Mouse (Mus musculus) right cerebral cortex, adult 2 months (tissue): Measurements from ENCODE around the gene Pcx.
A peak's percentile ranks its signal among the peaks of the same experiment; 100 is the strongest.

Source experiments
- DNase-seq, 2 experiments: peaks; one replicate each; pipeline ENCODE4 v3.0.0; 2021 to 2022; ENCODE audit warnings: low spot score in 2 of 2

Pcx gene

GRCm38 (mm10) chr19:4496535-4497262 is 13.6 kb upstream of the Pcx start:
- no peak for DNase-seq

DNA sequence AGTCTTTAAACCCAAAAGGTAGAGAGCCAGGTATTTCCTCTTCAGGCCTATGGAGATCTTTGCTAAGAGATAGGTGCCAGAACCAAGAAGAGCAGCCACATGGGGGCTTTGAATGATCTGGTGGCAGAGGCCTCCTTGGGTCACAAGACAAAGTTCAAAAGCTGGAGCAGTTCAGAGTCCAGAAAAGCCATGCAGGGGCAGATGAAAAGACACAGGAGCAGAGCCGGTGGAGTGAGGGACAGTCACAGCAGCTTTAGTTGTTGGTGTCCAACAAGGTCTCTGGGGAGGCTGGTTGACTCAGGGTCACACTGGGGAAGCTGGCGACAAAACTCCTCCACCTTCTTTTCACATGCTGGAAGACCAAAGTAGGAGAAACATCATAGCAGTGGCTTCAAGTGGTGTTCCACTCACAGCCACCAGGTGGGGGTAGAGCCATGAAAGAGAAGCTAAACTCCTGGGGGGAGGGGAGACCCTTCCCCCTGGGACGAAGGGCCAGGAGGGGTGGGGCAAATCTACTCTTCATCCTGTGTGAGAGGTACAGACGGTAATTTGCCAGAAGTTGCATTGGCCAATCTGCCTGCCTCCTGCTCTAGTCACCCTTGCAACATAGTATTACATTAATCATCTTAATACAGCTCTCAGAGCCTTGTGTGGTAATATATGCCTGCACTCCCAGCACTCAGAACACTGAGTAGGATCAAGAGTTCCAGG is 12.9 kb upstream of the Pcx start:
- peak; percentile 76 to 79 for DNase-seq

DNA sequence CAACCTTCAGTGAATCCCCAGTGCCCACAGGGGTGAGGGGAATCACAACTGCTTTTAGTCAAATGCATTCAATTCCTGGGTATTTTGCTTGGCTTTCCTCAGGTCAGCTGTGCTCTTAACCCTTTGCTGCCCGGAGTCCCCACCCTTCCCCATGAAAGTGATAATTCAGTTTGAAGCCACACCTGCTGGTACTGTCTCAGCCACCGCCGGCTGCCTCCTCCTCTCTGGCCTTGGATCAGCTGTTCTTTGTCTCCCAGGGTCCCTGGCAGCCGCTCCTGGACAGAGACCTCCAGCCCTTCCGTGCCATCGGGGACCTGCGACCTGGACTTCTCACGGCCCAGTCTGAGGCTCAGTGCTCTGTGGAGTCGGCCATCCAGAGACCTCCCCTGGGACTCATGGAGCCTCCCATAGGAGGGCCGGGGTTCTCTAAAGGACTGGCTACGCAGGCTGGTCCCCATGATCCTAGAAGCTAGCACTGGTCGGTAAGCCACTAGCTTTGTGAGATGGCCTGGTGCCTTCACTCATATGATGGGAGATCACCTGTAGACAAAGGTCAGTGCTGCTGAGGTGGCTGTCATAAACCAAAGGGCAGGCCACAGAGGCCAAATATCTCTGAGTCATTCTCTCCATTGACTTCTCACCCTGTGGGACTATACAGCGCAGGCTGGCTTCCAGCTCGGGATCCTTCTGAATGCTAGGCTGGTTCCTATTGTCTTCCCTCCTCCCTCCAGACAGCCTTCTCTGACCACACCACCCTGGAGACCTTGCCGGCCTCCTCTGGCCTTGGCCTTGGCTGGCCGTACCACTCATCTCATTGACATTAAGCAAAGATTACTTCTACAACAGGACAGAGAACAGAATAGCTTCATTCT is 12.0 kb upstream of the Pcx start, which contains the start of gene 2010003K11Rik:
2010003K11Rik (minus strand) TSS at position 522 of the 872 bp plus-strand sequence.
- no peak for DNase-seq

- DNase-seq, result no peak
Observed at GRCm38 (mm10) chr19:4502701-4503100, 7.6 kb upstream of the Pcx start.

- DNase-seq, result no peak
Observed at GRCm38 (mm10) chr19:4504830-4505229, 5.4 kb upstream of the Pcx start.

DNA sequence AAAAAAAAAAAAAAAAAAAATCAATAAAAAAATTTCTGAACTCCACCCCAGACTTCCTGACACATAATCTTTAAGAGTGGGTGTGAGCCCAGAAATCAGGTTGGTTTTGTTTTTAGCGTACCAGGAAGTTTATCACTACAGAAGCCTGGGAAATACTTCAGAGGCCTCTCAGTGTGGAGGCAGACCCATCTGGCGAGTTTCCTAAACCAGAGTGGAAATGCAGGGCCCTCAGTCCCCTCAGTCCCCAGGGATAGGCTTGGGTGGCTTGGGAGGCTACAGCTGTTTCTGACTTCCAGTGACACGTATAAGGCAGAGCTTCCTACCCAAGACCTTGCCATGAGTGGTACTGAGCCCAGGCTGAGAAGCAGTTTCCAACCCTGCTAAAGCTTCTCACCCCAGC is 2.5 kb upstream of the Pcx start:
- DNase-seq, result no peak

DNA sequence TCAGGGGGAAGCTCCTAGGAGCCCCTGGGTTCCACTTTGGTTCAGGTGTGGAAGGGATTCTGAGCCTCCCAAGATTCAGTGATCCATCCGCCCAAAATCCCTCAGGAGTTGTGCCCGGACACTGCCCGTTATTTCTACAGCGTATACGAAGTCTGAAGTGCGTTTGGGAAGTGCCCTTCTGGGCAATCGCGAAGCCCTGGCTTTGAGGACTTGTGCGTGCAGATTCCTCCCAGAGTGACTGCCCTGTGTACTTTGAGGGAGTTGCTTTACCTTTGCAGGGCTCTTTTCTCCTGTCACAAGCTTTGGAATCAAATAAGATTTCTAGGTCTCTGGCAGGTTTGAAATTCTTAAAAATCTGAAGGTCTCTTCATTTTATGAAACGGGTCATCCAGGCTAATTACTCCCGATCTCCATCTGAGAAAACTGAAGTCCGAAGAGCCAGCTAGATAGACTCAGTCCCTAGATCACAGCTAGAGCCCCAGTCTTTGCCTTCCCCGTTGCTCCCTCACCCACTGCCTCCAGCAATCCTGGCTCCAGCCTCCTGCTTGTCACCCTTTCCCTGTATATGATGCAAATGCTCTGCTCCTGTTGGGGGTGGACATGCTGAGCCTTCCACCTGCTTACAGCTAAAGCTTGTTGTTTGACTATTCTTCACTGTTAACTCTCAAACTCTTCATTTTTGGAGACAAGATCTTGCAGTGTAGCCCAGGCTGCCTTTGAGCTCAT is 1.0 kb downstream of the Pcx start:
- DNase-seq, result no peak

- DNase-seq, result no peak
Observed at GRCm38 (mm10) chr19:4513236-4513858, 3.1 kb downstream of the Pcx start.

DNA sequence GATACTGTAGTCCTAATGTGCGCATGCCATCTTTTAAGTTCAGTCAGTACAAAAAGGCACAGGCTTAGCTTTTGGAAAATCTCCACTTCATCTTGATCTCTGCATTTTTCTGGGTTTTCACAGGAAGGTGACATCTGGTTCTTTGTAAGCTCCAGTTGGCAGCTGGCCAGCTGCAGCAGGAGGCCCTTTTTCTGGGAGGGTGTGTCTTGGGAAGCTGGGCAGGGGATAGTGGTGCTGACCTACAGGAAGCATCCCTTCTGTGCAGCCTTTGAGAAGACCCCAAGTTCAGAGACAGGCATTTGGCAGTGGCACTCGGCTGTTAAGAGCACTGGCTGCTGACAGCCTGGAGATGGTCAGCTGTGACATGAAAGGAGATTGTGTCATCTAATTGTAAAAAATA is 5.5 kb downstream of the Pcx start:
- no peak for DNase-seq

- no peak for DNase-seq
Observed at GRCm38 (mm10) chr19:4516288-4516687, 6.0 kb downstream of the Pcx start.

GRCm38 (mm10) chr19:4517483-4517882 is 7.2 kb downstream of the Pcx start:
- no peak for DNase-seq

GRCm38 (mm10) chr19:4521426-4522050 is 11.3 kb downstream of the Pcx start:
- DNase-seq, result no peak

DNA sequence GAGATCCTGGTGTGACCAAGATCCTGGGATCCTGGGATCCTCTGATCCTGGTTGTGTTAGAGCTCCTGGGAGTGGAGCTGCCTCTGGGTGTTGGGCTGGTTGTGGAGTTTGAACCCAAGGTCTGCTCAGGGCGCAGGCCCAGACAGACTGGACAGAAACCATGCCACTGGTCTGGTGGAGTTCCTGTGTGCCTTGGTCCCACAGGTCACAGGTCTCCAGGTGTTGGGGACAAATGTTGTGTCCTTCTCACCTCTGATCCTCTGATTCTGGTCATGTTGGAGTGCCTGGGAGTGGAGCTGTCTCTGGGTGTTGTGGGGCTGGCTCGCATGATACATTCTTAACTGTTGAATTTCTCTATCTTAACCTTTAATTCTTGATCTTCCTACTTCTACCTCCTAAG is 24.4 kb downstream of the Pcx start:
- DNase-seq, result no peak

DNA sequence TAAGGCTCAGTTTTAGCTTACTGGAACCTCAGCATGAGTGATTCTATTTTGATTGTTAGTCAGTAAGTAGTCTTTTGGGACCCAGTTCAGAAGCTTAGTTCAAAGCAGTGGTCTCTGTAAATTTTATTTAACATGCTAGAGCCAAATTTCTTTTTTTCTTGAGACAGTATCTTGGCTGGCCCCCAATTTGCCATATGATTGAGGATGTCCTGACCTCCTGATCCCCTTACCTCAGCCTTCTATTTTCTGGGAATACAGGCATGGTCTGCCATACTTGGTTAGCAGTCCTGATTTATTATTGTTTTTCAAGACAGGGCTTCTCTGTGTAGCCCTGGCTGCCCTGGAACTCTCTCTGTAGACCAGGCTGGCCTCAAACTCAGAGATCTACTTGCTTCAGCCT is 25.6 kb downstream of the Pcx start:
- no peak for DNase-seq

GRCm38 (mm10) chr19:4536606-4537005 is 26.3 kb downstream of the Pcx start:
- DNase-seq, result no peak

GRCm38 (mm10) chr19:4540263-4540662 is 30.0 kb downstream of the Pcx start:
- no peak for DNase-seq

GRCm38 (mm10) chr19:4540992-4541391 is 30.7 kb downstream of the Pcx start:
- DNase-seq, result no peak

- DNase-seq, result no peak
Observed at GRCm38 (mm10) chr19:4542081-4542480, 31.8 kb downstream of the Pcx start.

DNA sequence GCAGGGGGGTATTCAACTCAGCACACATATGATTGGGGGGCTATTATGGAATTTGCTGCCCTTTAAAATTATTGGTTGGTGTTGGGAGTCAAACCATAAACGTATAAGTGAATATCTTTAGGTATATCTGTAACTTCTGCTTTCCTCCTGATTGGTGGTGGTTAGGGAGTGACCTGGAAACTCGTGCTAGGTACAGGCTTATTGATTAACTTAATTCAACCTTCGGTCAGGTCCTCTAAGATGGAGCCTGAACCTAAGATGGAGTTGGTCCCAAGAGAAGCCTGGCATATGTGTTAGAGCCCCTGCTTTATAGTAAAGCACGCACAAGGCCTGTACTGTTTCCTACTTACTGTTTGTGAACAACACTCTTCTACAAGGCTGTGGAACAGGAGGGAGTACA is 34.8 kb downstream of the Pcx start:
- no peak for DNase-seq

GRCm38 (mm10) chr19:4545841-4546240 is 35.6 kb downstream of the Pcx start:
- DNase-seq, result no peak

DNA sequence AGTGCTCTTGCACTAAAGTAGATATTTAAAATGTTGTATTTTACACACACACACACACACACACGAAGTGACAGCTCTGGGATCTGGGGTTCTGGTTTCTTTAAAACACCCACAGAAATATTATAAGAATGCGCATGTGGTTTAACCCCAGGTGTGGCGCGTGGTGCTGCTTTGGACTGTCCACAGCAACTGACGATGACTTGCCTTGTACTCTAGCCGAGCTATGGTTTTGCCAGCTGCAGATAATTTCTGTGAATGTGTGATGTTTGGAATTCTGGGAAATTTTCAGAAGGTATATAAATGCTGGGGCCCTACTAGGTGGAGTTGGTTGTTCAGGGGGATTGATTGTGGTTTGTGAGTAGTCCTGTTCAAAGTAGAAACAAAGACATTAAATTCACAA is 37.5 kb downstream of the Pcx start:
- no peak for DNase-seq
